Mouse (Mus musculus): ENCODE data around the gene Cfap99. TPM values are rescaled to one million over a fixed set of nuclear protein-coding genes. Genes with fewer than 3 reads are reported as not detected.
A peak's percentile ranks its signal among the peaks of the same experiment; 100 is the strongest.

Gene Cfap99
- total RNA-seq, 2 experiments from 2014 or later, result not detected

- no peak for DNase-seq
These were observed 10.3 kb upstream of the Cfap99 start for GRCm38 (mm10) chr5:34278058-34278457.

- no peak for DNase-seq
These were observed 9.2 kb upstream of the Cfap99 start for GRCm38 (mm10) chr5:34279214-34279613.

GRCm38 (mm10) chr5:34280976-34281375 is 7.4 kb upstream of the Cfap99 start:
- DNase-seq, result no peak

GRCm38 (mm10) chr5:34283355-34283754 is 5.0 kb upstream of the Cfap99 start:
- no peak for DNase-seq

- DNase-seq, result no peak
These were observed 4.1 kb upstream of the Cfap99 start for GRCm38 (mm10) chr5:34284156-34284750.

GRCm38 (mm10) chr5:34285285-34285684 is 3.1 kb upstream of the Cfap99 start:
- DNase-seq, result no peak

- DNase-seq, result no peak
These were observed 1.9 kb upstream of the Cfap99 start for GRCm38 (mm10) chr5:34286516-34286915.

GRCm38 (mm10) chr5:34287001-34287837 is 1.2 kb upstream of the Cfap99 start:
- peak in 1 of 2 experiments; percentile 31 for DNase-seq

- no peak for DNase-seq
These were observed 608 bp upstream of the Cfap99 start for GRCm38 (mm10) chr5:34287838-34288145.

GRCm38 (mm10) chr5:34289286-34289685 is 886 bp downstream of the Cfap99 start:
- no peak for DNase-seq

GRCm38 (mm10) chr5:34293363-34293762 is 5.0 kb downstream of the Cfap99 start:
- no peak for DNase-seq

GRCm38 (mm10) chr5:34294696-34295095 is 6.3 kb downstream of the Cfap99 start:
- DNase-seq, result peak in 1 of 2 experiments; percentile 26

- DNase-seq, result peak; percentile 42 to 59
These were observed 6.7 kb downstream of the Cfap99 start for GRCm38 (mm10) chr5:34295141-34295540.

- DNase-seq, result no peak
These were observed 9.7 kb downstream of the Cfap99 start for GRCm38 (mm10) chr5:34298061-34298460.

- DNase-seq, result peak in 1 of 2 experiments; percentile 16
These were observed 10.6 kb downstream of the Cfap99 start for GRCm38 (mm10) chr5:34298937-34299535.

- DNase-seq, result no peak
These were observed 14.0 kb downstream of the Cfap99 start for GRCm38 (mm10) chr5:34302377-34302776.

- DNase-seq, result no peak
These were observed 20.6 kb downstream of the Cfap99 start for GRCm38 (mm10) chr5:34309016-34309415.

- DNase-seq, result no peak
These were observed 31.2 kb downstream of the Cfap99 start for GRCm38 (mm10) chr5:34319491-34320034.

GRCm38 (mm10) chr5:34321236-34321635 is 32.8 kb downstream of the Cfap99 start:
- DNase-seq, result no peak

GRCm38 (mm10) chr5:34325286-34325685 is 36.9 kb downstream of the Cfap99 start:
- no peak for DNase-seq

GRCm38 (mm10) chr5:34326249-34326691 is 37.9 kb downstream of the Cfap99 start:
- peak in 1 of 2 experiments; percentile 5 for DNase-seq

- peak; percentile 14 to 46 for DNase-seq
These were observed 38.6 kb downstream of the Cfap99 start for GRCm38 (mm10) chr5:34326875-34327576.

All from adrenal gland, postnatal 36 days (tissue).